Mouse (Mus musculus) spleen, postnatal 0 days (tissue): ENCODE data around the gene Gm6370. TPM values are rescaled to one million over a fixed set of nuclear protein-coding genes. Genes with fewer than 3 reads are reported as not detected.

Experiments
- polyA plus RNA-seq: library from polyadenylated mRNA; unstranded; fragments of >200 nt; fragmentation: Nextera tagmentation; extraction: Ambion mirVana; gene quantifications from 2 replicates; pipeline ENCODE4 v1.2.1, GENCODE M21; 2015

Gm6370 gene
- not detected in 2 replicates for polyA plus RNA-seq

DNA sequence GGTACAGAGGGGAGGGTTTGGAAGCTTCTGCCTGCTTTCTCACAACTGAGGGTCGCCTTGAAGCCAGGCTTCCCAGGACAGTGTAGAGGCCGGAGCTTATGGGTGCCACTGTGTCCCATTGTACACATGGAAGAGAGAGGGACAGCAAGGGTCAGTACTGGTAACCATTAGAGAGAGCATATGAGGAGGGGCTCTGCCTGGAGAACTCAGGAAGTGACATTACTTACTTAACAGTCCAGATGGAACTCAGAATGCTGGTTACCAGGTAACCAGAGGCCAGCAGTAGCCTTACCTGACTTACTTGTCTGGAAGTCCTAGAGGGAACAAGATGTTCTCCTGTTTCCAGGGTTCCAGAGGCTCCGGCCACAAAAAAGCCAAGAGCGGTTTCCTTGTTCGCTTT is at the start of gene Gm6370:
Gene Gm6370 (plus strand): TSS at position 301 of the 400 bp plus-strand sequence.

DNA sequence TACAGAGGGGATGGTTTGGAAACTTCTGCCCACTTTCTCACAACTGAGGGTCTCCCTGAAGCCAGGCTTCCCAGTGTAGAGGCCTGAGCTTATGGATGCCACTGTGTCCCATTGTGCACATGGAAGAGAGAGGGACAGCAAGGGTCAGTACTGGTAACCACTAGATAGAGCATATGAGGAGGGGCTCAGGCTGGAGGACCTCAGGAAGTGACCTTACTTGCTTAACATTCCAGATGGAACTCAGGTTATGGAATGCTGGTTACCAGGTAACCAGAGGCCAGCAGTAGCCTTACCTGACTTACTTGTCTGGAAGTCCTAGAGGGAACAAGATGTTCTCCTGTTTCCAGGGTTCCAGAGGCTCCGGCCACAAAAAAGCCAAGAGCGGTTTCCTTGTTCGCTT is 9.5 kb upstream of the Gm6370 start, which contains the start of gene Gm6408:
Gene Gm6408 (plus strand): TSS at position 301 of the 400 bp plus-strand sequence.

DNA sequence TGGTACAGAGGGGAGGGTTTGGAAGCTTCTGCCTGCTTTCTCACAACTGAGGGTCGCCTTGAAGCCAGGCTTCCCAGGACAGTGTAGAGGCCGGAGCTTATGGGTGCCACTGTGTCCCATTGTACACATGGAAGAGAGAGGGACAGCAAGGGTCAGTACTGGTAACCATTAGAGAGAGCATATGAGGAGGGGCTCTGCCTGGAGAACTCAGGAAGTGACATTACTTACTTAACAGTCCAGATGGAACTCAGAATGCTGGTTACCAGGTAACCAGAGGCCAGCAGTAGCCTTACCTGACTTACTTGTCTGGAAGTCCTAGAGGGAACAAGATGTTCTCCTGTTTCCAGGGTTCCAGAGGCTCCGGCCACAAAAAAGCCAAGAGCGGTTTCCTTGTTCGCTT is 10.9 kb downstream of the Gm6370 start, which contains the start of gene 4930449I24Rik:
Gene 4930449I24Rik (plus strand): TSS at position 301 of the 400 bp plus-strand sequence.

DNA sequence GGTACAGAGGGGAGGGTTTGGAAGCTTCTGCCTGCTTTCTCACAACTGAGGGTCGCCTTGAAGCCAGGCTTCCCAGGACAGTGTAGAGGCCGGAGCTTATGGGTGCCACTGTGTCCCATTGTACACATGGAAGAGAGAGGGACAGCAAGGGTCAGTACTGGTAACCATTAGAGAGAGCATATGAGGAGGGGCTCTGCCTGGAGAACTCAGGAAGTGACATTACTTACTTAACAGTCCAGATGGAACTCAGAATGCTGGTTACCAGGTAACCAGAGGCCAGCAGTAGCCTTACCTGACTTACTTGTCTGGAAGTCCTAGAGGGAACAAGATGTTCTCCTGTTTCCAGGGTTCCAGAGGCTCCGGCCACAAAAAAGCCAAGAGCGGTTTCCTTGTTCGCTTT is 22.7 kb downstream of the Gm6370 start, which contains the start of gene Gm3402:
Gene Gm3402 (plus strand): TSS at position 301 of the 400 bp plus-strand sequence.

DNA sequence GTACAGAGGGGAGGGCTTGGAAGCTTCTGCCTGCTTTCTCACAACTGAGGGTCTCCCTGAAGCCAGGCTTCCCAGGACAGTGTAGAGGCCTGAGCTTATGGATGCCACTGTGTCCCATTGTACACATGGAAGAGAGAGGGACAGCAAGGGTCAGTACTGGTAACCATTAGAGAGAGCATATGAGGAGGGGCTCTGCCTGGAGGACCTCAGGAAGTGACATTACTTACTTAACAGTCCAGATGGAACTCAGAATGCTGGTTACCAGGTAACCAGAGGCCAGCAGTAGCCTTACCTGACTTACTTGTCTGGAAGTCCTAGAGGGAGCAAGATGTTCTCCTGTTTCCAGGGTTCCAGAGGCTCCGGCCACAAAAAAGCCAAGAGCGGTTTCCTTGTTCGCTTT is 34.3 kb downstream of the Gm6370 start, which contains the start of gene Gm3404:
Gene Gm3404 (plus strand): TSS at position 301 of the 400 bp plus-strand sequence.

DNA sequence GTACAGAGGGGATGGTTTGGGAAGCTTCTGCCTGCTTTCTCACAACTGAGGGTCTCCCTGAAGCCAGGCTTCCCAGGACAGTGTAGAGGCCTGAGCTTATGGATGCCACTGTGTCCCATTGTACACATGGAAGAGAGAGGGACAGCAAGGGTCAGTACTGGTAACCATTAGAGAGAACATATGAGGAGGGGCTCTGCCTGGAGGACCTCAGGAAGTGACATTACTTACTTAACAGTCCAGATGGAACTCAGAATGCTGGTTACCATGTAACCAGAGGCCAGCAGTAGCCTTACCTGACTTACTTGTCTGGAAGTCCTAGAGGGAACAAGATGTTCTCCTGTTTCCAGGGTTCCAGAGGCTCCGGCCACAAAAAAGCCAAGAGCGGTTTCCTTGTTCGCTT is 46.2 kb downstream of the Gm6370 start, which contains the start of gene Gm3409:
Gene Gm3409 (plus strand): TSS at position 301 of the 400 bp plus-strand sequence.

Other genes starting within 250 kb of the Gm6370 start
- gene Wasf3, start 106.4 kb upstream of the Gm6370 start, polyA plus RNA-seq: 0.02 and 0.07 TPM in 2 replicates
- not detected in 2 replicates for gene Gm6408, start 9.4 kb upstream of the Gm6370 start, polyA plus RNA-seq
- not detected in 2 replicates for gene 4930449I24Rik, start 11.0 kb downstream of the Gm6370 start, polyA plus RNA-seq
- gene Gm3402, start 22.8 kb downstream of the Gm6370 start, polyA plus RNA-seq: not detected in 2 replicates
- gene Gm3404, start 34.4 kb downstream of the Gm6370 start, polyA plus RNA-seq: not detected in 2 replicates
- gene Gm3409, start 46.3 kb downstream of the Gm6370 start, polyA plus RNA-seq: not detected in 2 replicates
- not detected in 2 replicates for gene Gm3415, start 64.8 kb downstream of the Gm6370 start, polyA plus RNA-seq
- 0.16 TPM in 1 of 2 replicates, not detected in the other for gene Gpr12, start 93.9 kb downstream of the Gm6370 start, polyA plus RNA-seq